Mouse (Mus musculus) heart, postnatal 0 days (tissue): ENCODE measurements around the gene Dbn1.

Source experiments
- CTCF ChIP-seq: IDR thresholded peaks from 2 replicates; pipeline ENCODE4 v1.5.1; 2016; ENCODE audit warnings: antibody characterized with exemption, control low read depth, low read depth
- EP300 ChIP-seq: IDR thresholded peaks from 2 replicates; pipeline ENCODE4 v1.6.1; 2016; ENCODE audit warnings: antibody characterized with exemption, low read depth

DNA sequence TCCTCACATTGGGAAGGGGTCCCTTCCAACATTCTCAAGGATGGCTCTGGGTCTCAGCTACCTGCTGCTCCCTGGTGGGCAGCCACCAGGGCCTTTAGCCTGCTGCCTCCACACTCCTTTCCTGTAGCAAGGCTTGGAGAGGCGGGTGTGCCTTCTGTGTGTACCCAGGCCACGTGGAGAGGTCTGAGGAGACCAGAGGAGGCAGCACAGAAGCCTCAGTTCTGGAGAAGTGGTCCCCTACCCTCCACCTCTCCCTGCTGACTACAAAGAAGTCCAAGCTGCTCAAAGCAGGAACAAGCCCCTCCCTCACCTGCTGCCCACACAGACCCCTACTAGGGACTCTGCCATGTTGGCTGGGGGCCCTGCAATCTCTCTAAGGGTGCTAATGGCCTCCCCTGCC is 6.3 kb upstream of the Dbn1 start:
- no peak for TF ChIP-seq CTCF
- TF ChIP-seq EP300 = no peak
